Mouse (Mus musculus): ENCODE results near the gene Actn1. TPM values are rescaled to one million over a fixed set of nuclear protein-coding genes. Genes with fewer than 3 reads are reported as not detected.
"Not testable (repeated sequence)": the region's sequence is repeated elsewhere in the genome, so short reads cannot be mapped to it uniquely, and the experiment has no call there.

Actn1 gene
- polyA plus RNA-seq, 1 experiment from 2014 or later, result 27.8 TPM

DNA sequence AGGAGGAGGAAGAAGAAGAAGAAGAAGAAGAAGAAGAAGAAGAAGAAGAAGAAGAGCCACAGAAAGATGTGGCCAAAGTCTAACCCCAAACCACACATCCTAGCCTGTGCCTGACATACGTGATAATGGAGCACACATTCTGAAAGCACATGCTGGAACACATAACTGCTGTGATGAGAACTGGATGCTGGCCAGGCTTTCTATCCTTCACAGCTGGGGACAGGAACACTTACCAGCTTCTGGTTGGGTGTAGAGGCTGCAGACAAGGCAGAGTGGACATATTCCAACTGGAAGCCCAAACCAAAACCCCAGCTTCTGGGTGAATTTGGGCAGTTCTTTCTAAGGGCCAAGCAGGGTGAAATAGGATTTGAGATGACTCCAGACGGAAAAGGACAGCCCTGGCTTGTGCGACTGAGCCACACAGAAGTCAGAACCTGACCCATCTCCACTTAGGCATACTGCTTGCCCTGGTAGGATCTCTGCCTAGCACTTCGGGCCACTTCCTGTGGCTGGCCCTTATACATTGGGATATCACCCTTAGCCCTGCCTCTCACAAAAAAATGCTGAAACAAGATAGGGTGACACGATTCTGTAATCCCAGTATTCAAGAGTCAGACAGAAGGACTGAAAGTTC lies 15.1 kb upstream of the Actn1 start:
- WGBS, result 87% methylated on average over 5 of the region's 5 CpGs
- DNase-seq (ENCODE audit: extremely low spot score, low spot score), result no peak

DNA sequence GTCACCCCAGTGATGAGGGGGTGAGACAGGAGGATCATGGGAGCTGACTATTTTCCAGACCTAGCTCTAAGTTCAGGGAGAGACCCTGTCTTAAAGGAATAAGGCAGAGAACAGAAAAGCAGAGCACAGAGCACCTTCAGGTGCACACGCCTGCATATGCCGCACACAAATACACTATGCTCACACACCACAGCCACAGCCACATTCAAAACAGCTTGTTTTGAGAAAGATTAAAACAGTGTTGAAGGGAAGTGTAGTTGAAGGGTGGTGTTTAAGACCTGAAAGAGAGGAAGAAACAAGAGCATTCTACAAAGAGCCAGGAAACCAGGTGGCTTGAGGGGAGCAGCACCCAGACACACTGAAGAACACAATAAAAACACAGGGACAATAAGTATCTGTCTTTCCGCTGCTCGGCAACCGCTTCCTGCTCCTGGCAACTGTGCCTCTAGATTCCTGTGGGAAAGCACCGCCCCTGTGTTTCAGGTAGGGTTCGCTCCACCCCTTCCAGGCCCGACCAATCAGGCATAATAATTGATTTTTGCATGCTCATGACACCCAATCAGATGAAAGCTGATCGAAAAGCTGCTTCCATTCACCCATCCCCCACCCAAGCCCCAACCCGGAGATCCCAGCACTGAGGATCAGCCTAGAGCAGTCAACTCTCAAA lies 13.0 kb upstream of the Actn1 start:
- no peaks in the 10 kb centered on the region; the same call in 1 of the 2 replicates for H3K27me3 ChIP-seq (ENCODE audit: poor library complexity, severe bottlenecking)
- no peaks in the 10 kb centered on the region for H3K36me3 ChIP-seq (replicated peaks)
- DNase-seq (ENCODE audit: extremely low spot score, low spot score), result peak; percentile 71
- no peaks in the 10 kb centered on the region for H3K9me3 ChIP-seq
- 15% methylated on average over 10 of the region's 10 CpGs for WGBS
- H3K27ac ChIP-seq, result peak overlapping the region; percentile 79
- H3K4me1 ChIP-seq, result peaks cover 40% of the 10 kb centered on the region
- H3K4me3 ChIP-seq, result peak overlapping the region; percentile 32

More for the DNA sequence above, 15.1 kb upstream of the Actn1 start:
- H3K27ac ChIP-seq, result no peak overlapping the region
- no peak overlapping the region for H3K4me3 ChIP-seq
- H3K9me3 ChIP-seq, result no peaks in the 10 kb centered on the region
- peaks cover 40% of the 10 kb centered on the region for H3K4me1 ChIP-seq
- H3K27me3 ChIP-seq (ENCODE audit: poor library complexity, severe bottlenecking), result no peaks in the 10 kb centered on the region; the same call in 1 of the 2 replicates
- H3K36me3 ChIP-seq (replicated peaks), result no peaks in the 10 kb centered on the region

DNA sequence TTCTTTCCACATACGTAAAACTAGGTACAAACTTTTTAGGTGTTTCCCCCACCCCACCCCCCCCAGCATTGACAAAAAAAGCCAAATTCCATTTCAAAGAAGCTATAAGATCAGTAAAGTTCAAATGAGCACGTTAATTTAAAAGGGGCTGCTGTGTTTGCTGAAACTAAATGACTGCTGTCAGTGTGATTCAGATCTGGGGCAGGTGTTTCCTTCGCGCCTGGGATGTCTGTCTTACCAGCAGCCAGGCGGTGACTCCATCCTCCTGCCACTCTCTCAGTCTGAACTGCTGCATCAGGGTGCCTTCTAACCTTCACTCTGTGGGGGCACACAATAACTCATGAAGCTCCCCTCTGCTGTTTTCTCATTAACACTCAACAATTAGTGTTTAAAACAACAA lies 11.6 kb upstream of the Actn1 start:
- no peak overlapping the region for H3K4me3 ChIP-seq
- no peaks in the 10 kb centered on the region; the same call in 1 of the 2 replicates for H3K27me3 ChIP-seq (ENCODE audit: poor library complexity, severe bottlenecking)
- peaks cover 40% of the 10 kb centered on the region for H3K4me1 ChIP-seq
- no peaks in the 10 kb centered on the region for H3K36me3 ChIP-seq (replicated peaks)
- no peak overlapping the region for H3K27ac ChIP-seq
- H3K9me3 ChIP-seq, result no peaks in the 10 kb centered on the region
- 22% methylated on average over 5 of the region's 5 CpGs for WGBS
- DNase-seq (ENCODE audit: extremely low spot score, low spot score), result no peak

DNA sequence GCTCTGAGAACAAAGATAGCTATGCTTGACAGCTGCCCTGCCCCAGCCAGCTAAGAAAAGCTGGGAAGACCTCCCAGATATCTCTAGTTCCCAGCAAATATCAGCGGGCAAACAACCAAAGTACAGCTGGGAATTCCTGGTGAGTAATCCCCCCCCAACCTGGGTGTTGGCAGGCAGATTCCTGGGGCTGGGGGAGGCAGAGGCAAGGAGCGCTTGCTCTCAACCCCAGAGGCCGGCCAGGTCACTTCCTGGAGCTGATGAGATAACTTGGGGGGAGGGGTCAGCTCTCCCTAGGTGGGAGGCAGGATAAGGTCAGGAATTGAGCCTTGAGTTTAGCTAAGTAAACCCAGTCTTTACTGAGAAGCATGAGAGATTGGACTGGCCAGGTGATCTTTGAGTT lies 10.8 kb upstream of the Actn1 start:
- no peaks in the 10 kb centered on the region; the same call in 1 of the 2 replicates for H3K27me3 ChIP-seq (ENCODE audit: poor library complexity, severe bottlenecking)
- H3K27ac ChIP-seq, result peak overlapping the region; percentile 74
- H3K4me3 ChIP-seq, result no peak overlapping the region
- peak; percentile 22 for DNase-seq (ENCODE audit: extremely low spot score, low spot score)
- no peaks in the 10 kb centered on the region for H3K9me3 ChIP-seq
- peaks cover 40% of the 10 kb centered on the region for H3K4me1 ChIP-seq
- H3K36me3 ChIP-seq (replicated peaks), result no peaks in the 10 kb centered on the region
- 9% methylated on average over 3 of the region's 3 CpGs for WGBS

DNA sequence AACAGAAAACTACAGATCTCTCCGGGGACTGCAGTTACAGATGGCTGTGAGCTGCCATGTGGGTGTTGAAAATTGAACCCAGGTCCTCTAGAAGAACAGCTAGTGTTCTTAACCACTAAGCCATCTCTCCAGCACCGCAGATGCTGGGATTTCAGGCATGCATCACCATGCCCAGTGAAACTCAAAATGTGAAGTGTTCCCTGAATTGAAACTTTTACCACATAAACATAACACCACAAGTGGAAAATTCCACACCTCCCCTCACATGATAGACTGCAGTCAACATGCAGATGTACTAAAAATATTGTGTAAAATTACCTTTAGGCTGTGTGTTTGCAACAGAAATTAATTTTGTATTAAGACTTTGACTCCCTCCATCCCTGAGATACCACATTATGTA lies 9.1 kb upstream of the Actn1 start:
- no peak for DNase-seq (ENCODE audit: extremely low spot score, low spot score)
- 91% methylated on average over 2 of the region's 2 CpGs for WGBS
- H3K4me1 ChIP-seq, result peaks cover 39% of the 10 kb centered on the region
- no peak overlapping the region for H3K4me3 ChIP-seq
- no peaks in the 10 kb centered on the region for H3K9me3 ChIP-seq
- H3K27ac ChIP-seq, result no peak overlapping the region
- no peaks in the 10 kb centered on the region; the same call in 1 of the 2 replicates for H3K27me3 ChIP-seq (ENCODE audit: poor library complexity, severe bottlenecking)
- no peaks in the 10 kb centered on the region for H3K36me3 ChIP-seq (replicated peaks)

DNA sequence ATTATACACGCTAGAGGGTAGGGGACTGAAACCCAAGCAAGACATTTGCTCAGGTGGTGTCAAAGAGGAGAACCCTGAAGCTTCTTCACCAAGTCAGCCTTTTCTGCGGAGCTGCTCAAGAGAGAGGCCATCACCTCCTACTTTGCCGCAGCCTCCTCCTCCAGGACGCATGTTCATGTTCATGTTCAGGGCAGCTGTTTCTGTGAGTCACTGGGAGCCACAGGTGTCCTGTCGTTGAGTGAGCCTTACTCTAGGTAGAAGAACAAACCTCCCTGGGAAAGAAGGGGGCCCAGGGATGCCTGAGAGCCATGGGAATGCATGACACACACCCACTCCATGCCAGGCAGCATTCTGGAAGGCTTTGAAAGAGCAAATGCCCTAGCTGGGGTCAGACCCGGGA lies 7.8 kb upstream of the Actn1 start:
- Histone ChIP-seq H3K36me3 (replicated peaks) (no peaks in the 10 kb centered on the region), H3K9me3 (no peaks in the 10 kb centered on the region), H3K27ac (no peak overlapping the region), H3K4me1 (peaks cover 26% of the 10 kb centered on the region), H3K4me3 (no peak overlapping the region), H3K27me3 (ENCODE audit: poor library complexity, severe bottlenecking) (no peaks in the 10 kb centered on the region; the same call in 1 of the 2 replicates)
- DNase-seq (ENCODE audit: extremely low spot score, low spot score), result no peak
- 92% methylated on average over 6 of the region's 6 CpGs for WGBS

DNA sequence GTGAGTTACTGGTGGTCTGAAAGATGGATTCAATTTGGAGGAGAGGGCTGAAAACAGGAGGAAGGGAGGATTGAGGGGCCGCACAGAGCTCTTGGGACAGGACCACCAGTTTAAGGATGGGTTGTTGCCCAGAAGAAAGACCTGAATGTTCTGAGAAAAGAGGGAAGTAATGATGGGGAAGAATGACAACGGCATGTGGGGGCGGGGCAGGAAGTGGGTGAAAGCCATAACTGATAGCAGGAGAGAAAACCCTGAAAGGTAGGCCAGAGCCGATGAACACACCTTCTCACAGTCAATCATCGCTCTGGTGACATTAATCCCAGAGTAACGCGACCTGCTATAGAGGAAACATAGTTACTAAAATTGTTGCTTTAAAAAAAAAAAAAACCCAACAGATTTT lies 4.2 kb upstream of the Actn1 start:
- H3K36me3 ChIP-seq (replicated peaks), result not testable (repeated sequence)
- 89% methylated on average over 7 of the region's 7 CpGs for WGBS

DNA sequence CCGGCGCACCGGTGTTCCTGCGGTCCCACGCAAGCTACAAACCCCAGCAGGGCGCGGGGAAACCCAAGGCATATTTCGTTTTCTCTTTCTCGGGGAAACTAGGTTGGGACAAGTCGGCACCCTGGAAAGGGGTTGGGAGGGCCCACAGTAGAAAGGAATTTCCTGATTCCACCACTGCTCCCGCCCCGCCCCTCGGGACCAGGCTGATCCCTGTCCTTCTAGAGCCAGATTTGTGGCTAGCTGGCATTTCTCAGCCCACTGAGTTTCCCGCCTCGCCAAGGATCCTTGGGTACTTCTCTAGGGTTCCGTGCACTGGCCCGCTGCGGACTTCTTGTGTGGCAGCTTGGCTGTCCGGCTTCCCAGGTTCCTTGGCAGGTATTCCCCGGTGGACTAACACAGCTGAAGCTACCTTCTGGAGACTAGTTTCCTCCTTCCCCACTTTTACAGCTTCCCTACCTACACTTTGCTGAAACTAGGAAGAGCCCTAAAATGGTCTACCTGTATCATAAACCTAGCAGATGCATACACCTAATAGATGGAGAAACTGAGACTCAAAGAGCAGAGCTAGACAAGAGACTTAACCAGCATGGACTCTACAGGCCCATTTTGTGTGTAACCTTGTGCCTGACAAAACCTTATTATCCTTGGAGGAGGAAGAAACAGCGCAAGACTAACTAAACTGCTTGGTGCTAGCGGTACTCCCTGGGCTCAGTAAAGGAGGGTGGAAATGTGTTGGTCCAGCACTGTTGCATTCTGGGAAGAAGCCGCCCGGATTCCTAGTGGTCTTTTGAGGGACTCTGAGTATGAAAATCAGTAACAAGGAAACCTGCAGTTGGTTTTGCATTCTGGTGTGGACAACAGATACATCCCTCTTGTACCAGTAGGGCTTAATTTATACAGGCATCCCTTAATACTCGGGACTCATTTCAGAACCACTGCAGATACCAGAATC lies 849 bp upstream of the Actn1 start:
- no peaks in the 10 kb centered on the region for H3K36me3 ChIP-seq (replicated peaks)
- H3K4me3 ChIP-seq, result peak overlapping the region; percentile 87
- peaks cover 11% of the 10 kb centered on the region; the same call in 1 of the 2 replicates for H3K27me3 ChIP-seq (ENCODE audit: poor library complexity, severe bottlenecking)
- H3K4me1 ChIP-seq, result peaks cover 39% of the 10 kb centered on the region
- no peak for DNase-seq (ENCODE audit: extremely low spot score, low spot score)
- no peaks in the 10 kb centered on the region for H3K9me3 ChIP-seq
- 13% methylated on average over 25 of the region's 25 CpGs for WGBS
- peak overlapping the region; percentile 96 for H3K27ac ChIP-seq

More for the DNA sequence above, 4.2 kb upstream of the Actn1 start:
- not testable (repeated sequence) for H3K9me3 ChIP-seq; H3K4me3 ChIP-seq; DNase-seq (ENCODE audit: extremely low spot score, low spot score); H3K27ac ChIP-seq
- peaks cover 11% of the 10 kb centered on the region; the same call in 1 of the 2 replicates for H3K27me3 ChIP-seq (ENCODE audit: poor library complexity, severe bottlenecking)
- peaks cover 15% of the 10 kb centered on the region for H3K4me1 ChIP-seq

DNA sequence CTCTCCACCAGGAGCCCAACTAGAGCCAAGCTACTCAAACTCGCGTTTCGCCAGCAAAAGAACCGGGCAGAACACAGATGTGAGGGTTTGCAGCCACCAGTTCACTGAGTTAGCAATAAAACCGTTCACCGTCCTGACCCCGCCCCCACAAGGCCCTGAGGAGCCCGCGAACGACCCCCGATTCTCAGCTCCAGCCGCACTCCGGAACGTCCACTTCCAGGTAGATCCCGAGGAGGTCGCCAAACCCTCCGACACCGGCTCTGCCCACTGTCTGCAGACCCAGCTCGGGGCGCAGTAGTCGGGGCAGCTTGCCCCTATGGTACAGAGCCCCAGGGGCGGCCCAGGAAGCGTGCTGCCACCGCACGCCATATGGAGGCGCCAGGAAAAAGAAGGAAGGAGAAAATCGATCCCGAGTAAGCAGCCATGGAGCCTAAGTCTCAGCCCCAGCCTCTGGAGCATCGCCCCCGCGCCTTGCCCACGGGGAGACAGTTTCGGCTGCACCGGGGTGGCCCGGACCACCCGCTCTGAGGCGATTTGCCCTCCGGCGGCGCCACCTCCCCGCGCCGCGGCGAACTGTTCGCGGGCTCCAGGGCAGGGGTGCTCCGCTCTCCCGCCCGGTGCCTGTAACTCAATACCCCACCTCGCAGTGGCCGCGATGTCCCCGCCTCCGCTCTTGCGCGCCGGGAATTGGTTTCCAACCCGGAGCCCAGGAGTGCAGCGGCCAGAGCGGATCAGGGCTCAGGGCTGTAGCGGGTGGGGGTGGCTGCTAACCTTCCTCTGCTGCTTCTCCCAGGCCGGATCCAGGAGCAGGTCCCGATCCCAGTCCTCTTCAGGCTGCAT lies 735 bp downstream of the Actn1 start:
- under 1% methylated on average over 64 of the region's 64 CpGs for WGBS

DNA sequence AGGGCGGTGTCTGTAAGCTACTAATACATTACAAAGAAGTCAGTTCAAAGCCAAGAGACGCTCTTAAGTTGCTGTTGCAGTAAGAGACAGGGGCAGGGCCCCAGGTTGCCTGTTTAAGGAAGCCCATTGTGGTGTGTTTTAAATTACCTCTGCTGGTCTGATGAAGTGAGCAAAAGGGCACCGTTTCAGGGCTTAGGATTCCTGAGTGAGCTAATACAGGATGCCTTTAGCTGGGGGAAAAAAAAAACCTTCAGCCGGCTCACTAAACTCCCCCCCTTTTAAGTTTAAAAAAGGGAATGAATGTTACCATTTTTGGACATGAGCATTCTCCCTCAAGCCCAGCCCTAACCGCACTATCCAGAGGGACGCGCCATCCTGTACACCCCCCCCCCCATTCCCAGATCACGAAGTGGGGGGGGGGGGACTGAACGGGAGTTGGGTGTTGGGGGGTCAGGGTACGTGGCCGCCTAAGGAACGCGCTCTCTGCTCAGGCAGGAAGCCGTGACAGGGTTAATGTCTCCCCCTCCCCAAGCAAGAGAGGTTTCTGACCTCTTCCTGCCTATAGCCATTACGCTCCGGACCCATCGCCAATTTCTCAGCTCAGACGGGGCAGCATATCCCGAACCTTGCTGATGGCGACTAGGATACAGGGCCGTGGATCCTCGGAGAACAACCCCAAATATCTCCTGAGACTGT lies 1.5 kb downstream of the Actn1 start:
- Histone ChIP-seq H3K4me1 (peaks cover 39% of the 10 kb centered on the region), H3K27ac (peak overlapping the region; percentile 96), H3K4me3 (peak overlapping the region; percentile 87), H3K27me3 (ENCODE audit: poor library complexity, severe bottlenecking) (peaks cover 11% of the 10 kb centered on the region; the same call in 1 of the 2 replicates), H3K36me3 (replicated peaks) (no peaks in the 10 kb centered on the region), H3K9me3 (no peaks in the 10 kb centered on the region)
- peak; percentile 26 for DNase-seq (ENCODE audit: extremely low spot score, low spot score)
- WGBS, result under 1% methylated on average over 21 of the region's 22 CpGs

More for the DNA sequence above, 735 bp downstream of the Actn1 start:
- peak; percentile 84 for DNase-seq (ENCODE audit: extremely low spot score, low spot score)
- Histone ChIP-seq H3K9me3 (no peaks in the 10 kb centered on the region), H3K36me3 (replicated peaks) (no peaks in the 10 kb centered on the region), H3K27ac (peak overlapping the region; percentile 96), H3K4me3 (peak overlapping the region; percentile 87), H3K27me3 (ENCODE audit: poor library complexity, severe bottlenecking) (peaks cover 11% of the 10 kb centered on the region; the same call in 1 of the 2 replicates), H3K4me1 (peaks cover 39% of the 10 kb centered on the region)

DNA sequence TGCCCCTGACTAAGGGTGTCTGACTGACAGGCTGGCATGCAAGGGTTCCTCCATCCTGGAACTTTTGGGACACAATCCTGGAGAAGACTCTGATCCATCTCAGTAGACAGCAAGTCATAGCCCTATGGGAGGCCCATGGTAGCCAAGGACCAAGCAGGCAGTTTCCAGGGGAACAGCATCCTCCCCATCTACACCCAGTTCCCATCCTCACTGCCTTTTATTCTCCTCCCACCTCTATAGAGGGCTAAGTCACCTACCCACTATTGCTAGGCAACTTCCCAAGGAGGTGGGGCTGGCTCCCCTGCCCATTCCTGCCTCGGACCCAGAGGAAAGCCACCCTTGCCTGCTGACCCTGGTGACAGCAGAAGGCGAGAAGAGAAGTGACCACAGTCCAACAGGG lies 8.2 kb downstream of the Actn1 start:
- H3K4me3 ChIP-seq, result no peak overlapping the region
- 77% methylated on average over 2 of the region's 2 CpGs for WGBS
- DNase-seq (ENCODE audit: extremely low spot score, low spot score), result no peak
- H3K27ac ChIP-seq, result 0 out of 2 replicates have a peak overlapping the region, but pooled peaks have one; percentile 40
- peaks cover 47% of the 10 kb centered on the region for H3K4me1 ChIP-seq
- no peaks in the 10 kb centered on the region for H3K27me3 ChIP-seq (ENCODE audit: poor library complexity, severe bottlenecking)
- peaks cover 3% of the 10 kb centered on the region; the same call in 1 of the 2 replicates for H3K36me3 ChIP-seq (replicated peaks)
- H3K9me3 ChIP-seq, result no peaks in the 10 kb centered on the region

All from forebrain, embryonic 10.5 days (tissue).